ENCODE assay signal across 20 mouse cellular contexts in the genomic region with DNA sequence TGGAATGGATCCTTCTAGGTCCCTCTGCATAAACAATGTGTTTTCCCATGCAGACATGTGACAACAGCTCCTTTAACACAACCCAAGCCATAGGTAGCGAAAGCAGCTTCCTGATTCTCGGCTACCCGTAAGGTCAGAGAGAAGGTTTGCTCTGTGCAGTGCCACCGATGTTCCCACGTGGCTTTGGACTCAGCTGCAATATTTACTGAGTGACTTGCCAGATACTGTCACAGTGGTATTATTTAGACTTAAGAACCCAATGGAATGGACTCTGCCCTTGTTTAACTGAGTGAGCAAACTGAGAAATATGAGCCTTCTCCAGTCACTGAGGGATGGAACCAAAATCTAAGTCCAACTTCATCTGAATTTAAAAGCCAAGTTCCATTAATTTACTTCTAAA. TPM values are rescaled to one million over a fixed set of nuclear protein-coding genes. Genes with fewer than 3 reads are reported as not detected.
"Had no signal": no experiment of that assay in that cellular context is flagged by ENCODE, and none has a peak within 500 bp of the region (broad histone marks: within the 10 kb centered on the region; RNA-seq: fewer than 3 reads in every experiment).

No protein-coding gene starts in this region.

- DNase-seq: kidney, adult 18-20 months; kidney, adult 9 months; kidney, postnatal 14 days; kidney, postnatal 4 days; left cerebral cortex, postnatal 4 days; lung, embryonic 14.5 days; retina, postnatal 1 day; right cerebral cortex, postnatal 25 days; spleen, adult 18-20 months; thymus, postnatal 36 days had no signal

- H3K4me2 ChIP-seq: limb, embryonic 12.5 days; limb, embryonic 15.5 days; lung, embryonic 14.5 days; midbrain, embryonic 12.5 days; midbrain, embryonic 15.5 days; neural tube, embryonic 13.5 days had no signal

- H3K4me3 ChIP-seq: limb, embryonic 12.5 days; limb, embryonic 15.5 days; midbrain, embryonic 12.5 days; midbrain, embryonic 15.5 days; myocyte; neural tube, embryonic 13.5 days had no signal

- H3K4me1 ChIP-seq: limb, embryonic 12.5 days; limb, embryonic 15.5 days; midbrain, embryonic 12.5 days; midbrain, embryonic 15.5 days; neural tube, embryonic 13.5 days had no signal

- H3K27ac ChIP-seq: hindbrain, postnatal 0 days; limb, embryonic 12.5 days; limb, embryonic 15.5 days; macrophage; midbrain, embryonic 12.5 days; midbrain, embryonic 15.5 days; neural tube, embryonic 13.5 days had no signal

- ATAC-seq: hindbrain, postnatal 0 days; inflammation-experienced regulatory T-cells, adult 6 months; lung, postnatal 0 days; midbrain, embryonic 15.5 days had no signal

- H3K9me3 ChIP-seq: limb, embryonic 12.5 days; limb, embryonic 15.5 days; midbrain, embryonic 12.5 days; midbrain, embryonic 15.5 days; neural tube, embryonic 13.5 days had no signal

- H3K27me3 ChIP-seq: limb, embryonic 12.5 days; midbrain, embryonic 12.5 days; midbrain, embryonic 15.5 days; neural tube, embryonic 13.5 days had no signal

- H3K9ac ChIP-seq: limb, embryonic 12.5 days; limb, embryonic 15.5 days; lung, embryonic 14.5 days; midbrain, embryonic 12.5 days; midbrain, embryonic 15.5 days; neural tube, embryonic 13.5 days had no signal

- H3K36me3 ChIP-seq: limb, embryonic 12.5 days; limb, embryonic 15.5 days; midbrain, embryonic 12.5 days; midbrain, embryonic 15.5 days; neural tube, embryonic 13.5 days had no signal

RNA-seq across cellular contexts. Expression of gene Aqp9, which starts 35.3 kb away (rescaled TPM):
- polyA plus RNA-seq: inflammation-experienced regulatory T-cells, adult 6 months had no signal
